Mouse (Mus musculus) intestine, embryonic 16.5 days (tissue): ENCODE measurements around the gene Cdc42. TPM values are rescaled to one million over a fixed set of nuclear protein-coding genes. Genes with fewer than 3 reads are reported as not detected.

ENCODE experiments used
- ATAC-seq: fragments of 200-750 bp; cut with Nextera tagmentation; 2 replicates; pipeline ENCODE4 v1.8.0; 2017; ENCODE audit warnings: moderate TSS enrichment, moderate library complexity
- H3K27ac ChIP-seq: fragments of 300-500 bp; sonication (generic); 2 replicates; pipeline ENCODE4 v1.5.1; 2014; ENCODE audit warnings: mild to moderate bottlenecking, low read length
- H3K27me3 ChIP-seq: fragments of 300-500 bp; sonication (generic); replicated peaks from 2 replicates; pipeline ENCODE4 v1.6.1; 2014; ENCODE audit warnings: low read length, control low read depth, mixed read lengths; ENCODE audit not compliant: control insufficient read depth, insufficient read depth
- H3K36me3 ChIP-seq: fragments of 300-500 bp; sonication (generic); 2 replicates; pipeline ENCODE4 v1.6.1; 2014; ENCODE audit warnings: low read length, control low read depth; ENCODE audit not compliant: control insufficient read depth, insufficient read depth
- H3K4me1 ChIP-seq: fragments of 300-500 bp; sonication (generic); 2 replicates; pipeline ENCODE4 v1.6.1; 2014; ENCODE audit warnings: low read length, control low read depth, mixed read lengths; ENCODE audit not compliant: control insufficient read depth, insufficient read depth
- H3K4me2 ChIP-seq: fragments of 300-500 bp; sonication (generic); 2 replicates; pipeline ENCODE4 v1.6.1; 2014; ENCODE audit warnings: low read depth, low read length, control low read depth
- H3K4me3 ChIP-seq: fragments of 300-500 bp; sonication (generic); 2 replicates; pipeline ENCODE4 v1.5.1; 2014; ENCODE audit warnings: mild to moderate bottlenecking, low read length
- H3K9ac ChIP-seq: fragments of 300-500 bp; sonication (generic); 2 replicates; pipeline ENCODE4 v1.6.1; 2014; ENCODE audit warnings: low read depth, low read length
- H3K9me3 ChIP-seq: fragments of 300-500 bp; sonication (generic); 2 replicates; pipeline ENCODE4 v1.6.1; 2016; ENCODE audit warnings: low read length, control low read depth; ENCODE audit not compliant: control insufficient read depth
- WGBS: fragments of 180-500 bp; shearing (Covaris S2); extraction: QIAGEN DNeasy Blood & Tissue Kit; methylation state at CpG from one replicate; pipeline ENCODE4 v1.1.7; 2014; 5-methylcytosine and 5-hydroxymethylcytosine counted together
- polyA plus RNA-seq: library from polyadenylated mRNA; unstranded; fragments of >200 nt; fragmentation: Nextera tagmentation; extraction: Ambion mirVana; gene quantifications from 2 replicates; pipeline ENCODE4 v1.2.1, GENCODE M21; 2015

Cdc42 gene
- polyA plus RNA-seq, 1 experiment from 2014 or later = 691 TPM

GRCm38 (mm10) chr4:137332051-137332450, 25.5 kb downstream of the Cdc42 start:
- H3K4me1 ChIP-seq = 0 out of 2 replicates have a peak, but pooled peaks cover 2% of the 10 kb centered on the region
- H3K4me3 ChIP-seq = no peak overlapping the region
- H3K9ac ChIP-seq = no peak overlapping the region
- H3K27ac ChIP-seq = no peak overlapping the region
- ATAC-seq = no peak
- H3K27me3 ChIP-seq = no peaks in the 10 kb centered on the region
- no peak overlapping the region for H3K4me2 ChIP-seq
- H3K9me3 ChIP-seq = no peaks in the 10 kb centered on the region
- peaks cover 20% of the 10 kb centered on the region for H3K36me3 ChIP-seq

GRCm38 (mm10) chr4:137326494-137326893, 31.0 kb downstream of the Cdc42 start:
- peaks cover 23% of the 10 kb centered on the region for H3K36me3 ChIP-seq
- WGBS = 72% methylated on average over 3 of the region's 3 CpGs

GRCm38 (mm10) chr4:137324926-137325325, 32.6 kb downstream of the Cdc42 start:
- ATAC-seq = no peak
- H3K9ac ChIP-seq = no peak overlapping the region
- no peaks in the 10 kb centered on the region for H3K4me1 ChIP-seq
- 80% methylated on average over 6 of the region's 6 CpGs for WGBS
- H3K4me3 ChIP-seq = no peak overlapping the region
- H3K27me3 ChIP-seq = no peaks in the 10 kb centered on the region
- H3K4me2 ChIP-seq = no peak overlapping the region
- peaks cover 27% of the 10 kb centered on the region for H3K36me3 ChIP-seq
- H3K9me3 ChIP-seq = no peaks in the 10 kb centered on the region
- H3K27ac ChIP-seq = no peak overlapping the region

More at GRCm38 (mm10) chr4:137326494-137326893, 31.0 kb downstream of the Cdc42 start:
- no peak overlapping the region for H3K4me2 ChIP-seq
- H3K27me3 ChIP-seq = no peaks in the 10 kb centered on the region
- no peaks in the 10 kb centered on the region for H3K4me1 ChIP-seq
- no peak overlapping the region for H3K4me3 ChIP-seq
- no peak overlapping the region for H3K9ac ChIP-seq
- H3K9me3 ChIP-seq = no peaks in the 10 kb centered on the region
- no peak for ATAC-seq
- no peak overlapping the region for H3K27ac ChIP-seq

GRCm38 (mm10) chr4:137316027-137316770, 41.3 kb downstream of the Cdc42 start:
- Histone ChIP-seq H3K4me1 (peaks cover 23% of the 10 kb centered on the region; the same call in 1 of the 2 replicates), H3K4me3 (no peak overlapping the region), H3K9ac (no peak overlapping the region), H3K4me2 (no peak overlapping the region), H3K27ac (no peak overlapping the region; the same call in 1 of the 2 replicates), H3K27me3 (no peaks in the 10 kb centered on the region), H3K36me3 (peaks cover 2% of the 10 kb centered on the region; the same call in 1 of the 2 replicates), H3K9me3 (no peaks in the 10 kb centered on the region)
- ATAC-seq = no peak
- WGBS = 79% methylated on average over 4 of the region's 4 CpGs

GRCm38 (mm10) chr4:137315061-137315460, 42.5 kb downstream of the Cdc42 start:
- no peak for ATAC-seq
- Histone ChIP-seq H3K4me1 (peaks cover 23% of the 10 kb centered on the region; the same call in 1 of the 2 replicates), H3K4me2 (no peak overlapping the region), H3K9me3 (no peaks in the 10 kb centered on the region), H3K27ac (no peak overlapping the region), H3K4me3 (no peak overlapping the region), H3K9ac (no peak overlapping the region), H3K27me3 (no peaks in the 10 kb centered on the region), H3K36me3 (no peaks in the 10 kb centered on the region)
- 76% methylated on average over 2 of the region's 2 CpGs for WGBS

- no peaks in the 10 kb centered on the region for H3K27me3 ChIP-seq
- no peaks in the 10 kb centered on the region for H3K36me3 ChIP-seq
- no peak overlapping the region for H3K9ac ChIP-seq
- H3K4me2 ChIP-seq = no peak overlapping the region
- no peaks in the 10 kb centered on the region for H3K9me3 ChIP-seq
- peaks cover 23% of the 10 kb centered on the region; the same call in 1 of the 2 replicates for H3K4me1 ChIP-seq
- ATAC-seq = peak; percentile 63
- WGBS = 32% methylated on average over 6 of the region's 6 CpGs
- peak overlapping the region; percentile 26; the same call in 1 of the 2 replicates for H3K27ac ChIP-seq
- H3K4me3 ChIP-seq = no peak overlapping the region
These were observed 43.0 kb downstream of the Cdc42 start for GRCm38 (mm10) chr4:137314561-137314960.

GRCm38 (mm10) chr4:137313511-137313910, 44.0 kb downstream of the Cdc42 start:
- Histone ChIP-seq H3K4me1 (peaks cover 23% of the 10 kb centered on the region; the same call in 1 of the 2 replicates), H3K4me3 (no peak overlapping the region), H3K27ac (no peak overlapping the region), H3K4me2 (no peak overlapping the region), H3K27me3 (no peaks in the 10 kb centered on the region), H3K36me3 (no peaks in the 10 kb centered on the region), H3K9ac (no peak overlapping the region), H3K9me3 (no peaks in the 10 kb centered on the region)
- ATAC-seq = no peak
- WGBS = 61% methylated on average over 2 of the region's 2 CpGs

- ATAC-seq = no peak
- Histone ChIP-seq H3K27me3 (no peaks in the 10 kb centered on the region), H3K4me2 (no peak overlapping the region), H3K9me3 (no peaks in the 10 kb centered on the region), H3K9ac (no peak overlapping the region), H3K36me3 (no peaks in the 10 kb centered on the region), H3K27ac (no peak overlapping the region), H3K4me1 (peaks cover 25% of the 10 kb centered on the region), H3K4me3 (no peak overlapping the region)
- WGBS = 54% methylated on average over 5 of the region's 5 CpGs
These were observed 49.1 kb downstream of the Cdc42 start for GRCm38 (mm10) chr4:137308377-137308776.

- Histone ChIP-seq H3K36me3 (no peaks in the 10 kb centered on the region), H3K9me3 (no peaks in the 10 kb centered on the region), H3K4me2 (no peak overlapping the region), H3K4me3 (no peak overlapping the region), H3K27me3 (no peaks in the 10 kb centered on the region), H3K27ac (no peak overlapping the region), H3K9ac (no peak overlapping the region), H3K4me1 (peaks cover 20% of the 10 kb centered on the region)
- 58% methylated on average over 19 of the region's 19 CpGs for WGBS
- ATAC-seq = no peak
These were observed 50.4 kb downstream of the Cdc42 start for GRCm38 (mm10) chr4:137306991-137307706.
